Mouse (Mus musculus) neural tube, embryonic 13.5 days (tissue): ENCODE measurements at regions not wholly inside any gene's neighbourhood (a gene's known extent, or its start where the extent isn't known, plus 50 kb on each side); places are given as distances from the start of the nearest gene placed in this dataset.
"Not testable (repeated sequence)": the region's sequence is repeated elsewhere in the genome, so short reads cannot be mapped to it uniquely, and the experiment has no call there.

Experiments
- ATAC-seq: fragments of 200-750 bp; cut with Nextera tagmentation; 2 replicates; pipeline ENCODE4 v1.8.0; 2017; ENCODE audit warnings: low read depth, mild to moderate bottlenecking, moderate TSS enrichment, moderate library complexity
- H3K27ac ChIP-seq: fragments of 300-500 bp; sonication (generic); replicated peaks from 2 replicates; pipeline ENCODE4 v1.5.1; 2015; ENCODE audit warnings: moderate library complexity, mild to moderate bottlenecking, inconsistent platforms
- H3K27me3 ChIP-seq: fragments of 300-500 bp; sonication (generic); 2 replicates; pipeline ENCODE4 v1.6.1; 2015; ENCODE audit warnings: mild to moderate bottlenecking, inconsistent platforms
- H3K36me3 ChIP-seq: fragments of 300-500 bp; sonication (generic); 2 replicates; pipeline ENCODE4 v1.6.1; 2015; ENCODE audit warnings: mild to moderate bottlenecking, inconsistent platforms
- H3K4me1 ChIP-seq: fragments of 300-500 bp; sonication (generic); replicated peaks from 2 replicates; pipeline ENCODE4 v1.6.1; 2015; ENCODE audit warnings: inconsistent platforms
- H3K4me2 ChIP-seq: fragments of 300-500 bp; sonication (generic); 2 replicates; pipeline ENCODE4 v1.6.1; 2015; ENCODE audit warnings: inconsistent platforms, mild to moderate bottlenecking, moderate library complexity
- H3K4me3 ChIP-seq: fragments of 300-500 bp; sonication (generic); 2 replicates; pipeline ENCODE4 v1.5.1; 2015; ENCODE audit warnings: mild to moderate bottlenecking, inconsistent platforms
- H3K9ac ChIP-seq: fragments of 300-500 bp; sonication (generic); 2 replicates; pipeline ENCODE4 v1.6.1; 2015; ENCODE audit warnings: moderate library complexity, mild to moderate bottlenecking, inconsistent platforms
- H3K9me3 ChIP-seq: fragments of 300-500 bp; sonication (generic); 2 replicates; pipeline ENCODE4 v1.6.1; 2016; ENCODE audit warnings: inconsistent platforms
- WGBS: fragments of 180-500 bp; shearing (Covaris S2); methylation state at CpG from one replicate; pipeline ENCODE4 v1.1.7; 2015; 5-methylcytosine and 5-hydroxymethylcytosine counted together

DNA sequence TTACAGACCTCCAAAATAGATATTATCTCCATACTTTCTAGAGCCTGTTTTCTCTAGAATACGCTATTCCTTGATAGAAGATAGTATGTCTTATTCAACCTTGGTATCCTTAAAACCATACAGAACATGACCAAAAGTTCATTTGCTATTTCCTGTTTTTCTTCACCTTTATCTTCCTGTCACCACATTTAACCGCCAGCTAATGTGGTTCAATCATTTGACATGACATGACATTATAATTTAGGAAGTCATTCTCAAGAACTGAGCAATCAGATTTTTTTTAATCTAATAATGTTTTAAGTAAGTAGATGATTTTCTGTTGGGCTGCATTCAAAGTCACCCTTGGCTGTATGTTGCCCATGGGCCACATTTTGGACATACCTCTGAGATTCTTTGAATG lies 213.3 kb downstream of the Dad1 start:
- no peaks in the 10 kb centered on the region for H3K9me3 ChIP-seq
- H3K4me3 ChIP-seq = no peak overlapping the region
- no peak overlapping the region for H3K4me2 ChIP-seq
- no peaks in the 10 kb centered on the region for H3K27me3 ChIP-seq
- no peak overlapping the region for H3K9ac ChIP-seq
- no peak for ATAC-seq
- H3K36me3 ChIP-seq = no peaks in the 10 kb centered on the region
- H3K4me1 ChIP-seq = no peaks in the 10 kb centered on the region
- 85% methylated on average over 2 of the region's 2 CpGs for WGBS
- no peak overlapping the region for H3K27ac ChIP-seq

- no peak for ATAC-seq
- Histone ChIP-seq H3K9me3 (no peaks in the 10 kb centered on the region), H3K27ac (no peak overlapping the region), H3K36me3 (no peaks in the 10 kb centered on the region), H3K4me1 (no peaks in the 10 kb centered on the region), H3K4me2 (no peak overlapping the region), H3K9ac (no peak overlapping the region), H3K4me3 (no peak overlapping the region), H3K27me3 (no peaks in the 10 kb centered on the region)
- WGBS = 83% methylated on average over 2 of the region's 2 CpGs
Observed at GRCm38 (mm10) chr14:54034516-54034915, 219.4 kb downstream of the Dad1 start.

DNA sequence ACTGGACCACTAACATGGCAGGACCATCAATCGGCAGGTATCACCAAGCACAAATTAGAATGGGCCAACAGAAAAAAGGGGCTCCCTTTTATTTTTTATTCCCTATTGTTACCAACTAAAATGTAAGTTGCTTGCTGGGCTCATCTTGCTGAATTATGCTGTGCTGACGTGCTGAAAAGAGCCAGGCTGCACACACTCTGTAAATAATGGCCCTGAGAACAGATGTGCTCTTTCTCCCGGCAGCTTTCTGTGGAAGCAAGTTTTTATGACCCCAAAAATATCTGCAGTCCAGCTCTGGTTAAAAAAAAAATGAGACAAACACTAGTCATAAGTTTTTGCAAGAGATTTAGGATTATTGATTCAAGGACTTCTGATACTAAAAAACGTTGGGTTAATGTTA lies 230.4 kb downstream of the Dad1 start:
- H3K4me3 ChIP-seq = no peak overlapping the region
- H3K27ac ChIP-seq = no peak overlapping the region
- H3K4me1 ChIP-seq = no peaks in the 10 kb centered on the region
- H3K27me3 ChIP-seq = no peaks in the 10 kb centered on the region
- ATAC-seq = no peak
- 43% methylated on average over 4 of the region's 4 CpGs for WGBS
- H3K36me3 ChIP-seq = no peaks in the 10 kb centered on the region
- H3K4me2 ChIP-seq = no peak overlapping the region
- H3K9me3 ChIP-seq = no peaks in the 10 kb centered on the region
- no peak overlapping the region for H3K9ac ChIP-seq

DNA sequence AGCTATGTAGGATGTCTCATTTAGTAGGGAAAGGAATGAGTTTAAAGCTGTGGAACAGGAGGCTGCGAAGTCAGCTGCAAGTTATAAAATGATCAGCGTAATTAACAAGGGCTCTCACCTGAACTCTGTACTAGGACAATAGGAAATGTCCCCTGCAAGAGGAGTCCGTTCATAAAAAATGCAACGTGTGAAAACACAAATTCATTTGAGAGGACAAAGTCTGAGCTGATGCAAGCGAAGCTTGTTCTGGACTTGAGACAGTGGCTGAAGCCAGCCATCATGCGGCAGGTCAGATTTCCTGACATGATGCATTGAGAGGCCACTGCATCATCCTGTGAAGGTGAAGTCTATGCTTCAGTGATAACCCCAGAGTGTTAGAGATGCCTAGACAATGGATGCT lies 232.5 kb downstream of the Dad1 start:
- Histone ChIP-seq H3K27me3 (no peaks in the 10 kb centered on the region), H3K9me3 (no peaks in the 10 kb centered on the region), H3K9ac (no peak overlapping the region), H3K4me1 (no peaks in the 10 kb centered on the region), H3K4me3 (no peak overlapping the region), H3K27ac (no peak overlapping the region), H3K36me3 (no peaks in the 10 kb centered on the region), H3K4me2 (no peak overlapping the region)
- 85% methylated on average over 6 of the region's 6 CpGs for WGBS
- ATAC-seq = no peak

DNA sequence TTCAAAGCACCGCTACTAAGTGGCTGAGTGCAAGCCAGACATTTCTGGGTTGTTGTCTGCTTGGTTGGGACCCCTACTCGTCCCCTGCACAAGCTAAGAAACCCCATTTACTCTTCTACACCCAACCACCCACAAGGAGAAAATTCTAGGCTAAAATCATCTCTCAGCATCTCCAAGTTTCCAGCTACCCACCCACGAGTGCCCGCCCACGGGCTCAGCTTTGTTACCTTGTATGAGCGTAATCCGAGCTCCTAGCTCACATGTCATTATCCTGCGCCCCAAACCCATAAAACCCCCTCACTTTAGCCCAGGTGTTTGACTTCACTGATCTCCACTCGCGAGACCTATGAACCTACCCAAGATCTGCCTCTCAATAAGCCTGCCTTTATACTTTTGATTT lies 239.3 kb downstream of the Dad1 start:
- Histone ChIP-seq H3K27ac (no peak overlapping the region), H3K9me3 (no peaks in the 10 kb centered on the region), H3K9ac (no peak overlapping the region), H3K4me1 (no peaks in the 10 kb centered on the region), H3K27me3 (no peaks in the 10 kb centered on the region), H3K4me2 (no peak overlapping the region), H3K36me3 (no peaks in the 10 kb centered on the region), H3K4me3 (no peak overlapping the region)
- 84% methylated on average over 10 of the region's 10 CpGs for WGBS
- ATAC-seq = no peak

DNA sequence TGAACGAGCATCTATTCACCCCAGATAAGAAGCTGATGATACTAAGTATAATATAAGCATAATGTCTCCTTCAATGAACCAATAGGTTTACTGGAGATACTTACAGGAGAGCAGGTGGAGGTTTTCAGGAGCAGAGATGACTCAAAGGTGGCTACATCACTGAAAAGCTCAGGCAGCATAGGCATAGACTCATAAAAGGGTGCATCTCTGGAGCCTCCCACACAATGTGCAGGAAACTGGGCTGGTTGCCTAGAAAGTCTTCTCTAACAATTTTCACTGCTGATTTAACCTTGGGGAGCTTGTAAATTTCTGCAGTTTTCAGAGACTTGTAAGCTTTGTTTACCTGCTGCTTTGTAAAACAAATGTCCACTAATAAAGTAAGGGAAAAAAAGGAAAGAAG lies 251.8 kb downstream of the Dad1 start:
- H3K27ac ChIP-seq = no peak overlapping the region
- WGBS = 97% methylated on average over 1 of the region's 1 CpGs
- no peak overlapping the region for H3K9ac ChIP-seq

DNA sequence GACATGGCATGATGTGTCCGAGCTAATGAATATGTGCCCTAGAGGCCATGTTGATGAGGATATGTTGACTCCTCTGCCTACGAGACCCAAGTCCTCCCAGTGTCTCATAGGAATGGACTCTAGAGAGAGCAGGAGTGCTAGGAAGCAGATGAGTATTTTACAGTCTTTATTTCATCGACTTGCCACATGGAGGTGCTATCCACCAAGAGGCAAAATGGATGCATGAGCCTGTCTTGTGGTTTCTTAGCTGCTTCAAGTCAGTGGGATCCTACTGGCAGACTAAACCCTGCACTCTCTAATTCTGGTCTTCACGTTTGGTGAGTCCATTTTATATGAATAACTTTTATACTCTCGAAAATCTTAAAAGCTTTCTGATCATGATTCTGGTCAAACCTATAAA lies 253.4 kb downstream of the Dad1 start:
- no peak for ATAC-seq
- WGBS = 79% methylated on average over 5 of the region's 5 CpGs
- Histone ChIP-seq H3K9ac (no peak overlapping the region), H3K4me2 (no peak overlapping the region), H3K27ac (no peak overlapping the region), H3K27me3 (no peaks in the 10 kb centered on the region), H3K4me1 (no peaks in the 10 kb centered on the region), H3K36me3 (no peaks in the 10 kb centered on the region), H3K4me3 (no peak overlapping the region), H3K9me3 (no peaks in the 10 kb centered on the region)

More for the DNA sequence above, 251.8 kb downstream of the Dad1 start:
- H3K27me3 ChIP-seq = no peaks in the 10 kb centered on the region
- H3K9me3 ChIP-seq = no peaks in the 10 kb centered on the region
- H3K4me1 ChIP-seq = no peaks in the 10 kb centered on the region
- no peak overlapping the region for H3K4me3 ChIP-seq
- no peak for ATAC-seq
- no peaks in the 10 kb centered on the region for H3K36me3 ChIP-seq
- no peak overlapping the region for H3K4me2 ChIP-seq

GRCm38 (mm10) chr14:53993427-53993826 lies 260.5 kb downstream of the Dad1 start:
- Histone ChIP-seq H3K4me2 (no peak overlapping the region), H3K9me3 (no peaks in the 10 kb centered on the region), H3K27me3 (no peaks in the 10 kb centered on the region), H3K9ac (0 out of 2 replicates have a peak overlapping the region, but pooled peaks have one; percentile 8), H3K4me1 (peaks cover 10% of the 10 kb centered on the region), H3K4me3 (no peak overlapping the region), H3K27ac (no peak overlapping the region), H3K36me3 (no peaks in the 10 kb centered on the region)
- WGBS = 76% methylated on average over 2 of the region's 2 CpGs
- ATAC-seq = no peak

DNA sequence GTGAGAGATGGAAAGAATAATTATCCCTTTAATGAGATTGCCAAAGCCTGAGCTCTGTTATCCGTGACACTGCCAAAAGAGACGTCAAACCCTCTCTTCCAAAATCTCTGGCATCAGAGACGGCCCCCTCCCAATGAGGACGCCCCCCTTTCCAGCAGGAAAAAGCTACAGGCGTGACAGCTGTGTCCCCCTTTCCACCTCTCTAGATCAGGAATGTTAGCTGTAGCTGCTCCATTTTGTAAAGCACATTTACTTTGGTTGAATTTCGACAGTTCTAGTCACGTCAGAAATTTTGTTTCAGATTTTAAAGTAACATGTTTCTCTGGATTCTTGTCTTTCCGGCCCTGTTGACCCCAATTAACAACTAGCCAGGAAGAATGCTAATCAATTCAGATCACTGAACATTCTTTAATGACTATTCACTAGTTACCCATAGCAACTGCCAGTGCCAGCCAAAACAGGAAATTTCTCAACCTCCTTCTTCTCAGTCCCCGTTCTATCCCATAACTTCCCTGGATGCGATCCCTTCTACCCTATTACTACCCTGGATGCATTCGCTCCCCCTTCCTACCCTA lies 261.1 kb downstream of the Dad1 start:
- Histone ChIP-seq H3K27ac (no peak overlapping the region), H3K36me3 (no peaks in the 10 kb centered on the region), H3K4me3 (no peak overlapping the region), H3K4me2 (no peak overlapping the region), H3K27me3 (no peaks in the 10 kb centered on the region), H3K9me3 (no peaks in the 10 kb centered on the region), H3K9ac (0 out of 2 replicates have a peak overlapping the region, but pooled peaks have one; percentile 8), H3K4me1 (peaks cover 10% of the 10 kb centered on the region)
- 0 out of 2 replicates have a peak, but pooled peaks have one; percentile 53 for ATAC-seq
- 55% methylated on average over 11 of the region's 11 CpGs for WGBS

DNA sequence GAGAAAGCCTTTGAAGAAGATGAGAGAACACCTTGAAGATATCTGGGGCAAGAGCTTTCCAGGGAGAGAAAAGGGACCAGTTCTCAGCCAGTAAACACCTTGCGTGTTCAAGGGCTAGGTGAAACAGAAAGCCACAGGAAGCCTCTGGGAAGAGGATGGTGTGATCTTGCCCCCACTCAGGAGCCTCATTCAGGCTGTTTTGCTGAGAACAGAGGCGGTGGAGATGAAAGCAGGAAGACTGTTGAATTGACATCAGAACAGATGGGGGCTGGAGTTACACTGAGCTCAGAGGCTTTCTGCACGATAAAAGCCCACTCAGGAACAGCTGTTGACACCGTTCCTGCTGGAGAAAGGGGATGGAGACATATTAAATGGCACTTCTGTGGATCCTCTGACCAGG lies 262.5 kb downstream of the Dad1 start:
- no peaks in the 10 kb centered on the region for H3K27me3 ChIP-seq

GRCm38 (mm10) chr14:53980771-53981170 lies 273.1 kb downstream of the Dad1 start:
- Histone ChIP-seq H3K4me3 (no peak overlapping the region), H3K36me3 (no peaks in the 10 kb centered on the region), H3K4me2 (no peak overlapping the region), H3K9ac (no peak overlapping the region), H3K27me3 (no peaks in the 10 kb centered on the region), H3K27ac (no peak overlapping the region), H3K9me3 (no peaks in the 10 kb centered on the region), H3K4me1 (no peaks in the 10 kb centered on the region)
- ATAC-seq = no peak
- WGBS = 73% methylated on average over 5 of the region's 5 CpGs

More for the DNA sequence above, 262.5 kb downstream of the Dad1 start:
- Histone ChIP-seq H3K9me3 (no peaks in the 10 kb centered on the region), H3K9ac (no peak overlapping the region), H3K27ac (no peak overlapping the region), H3K4me2 (no peak overlapping the region), H3K36me3 (no peaks in the 10 kb centered on the region), H3K4me1 (peaks cover 10% of the 10 kb centered on the region), H3K4me3 (no peak overlapping the region)
- WGBS = 41% methylated on average over 4 of the region's 4 CpGs
- no peak for ATAC-seq

DNA sequence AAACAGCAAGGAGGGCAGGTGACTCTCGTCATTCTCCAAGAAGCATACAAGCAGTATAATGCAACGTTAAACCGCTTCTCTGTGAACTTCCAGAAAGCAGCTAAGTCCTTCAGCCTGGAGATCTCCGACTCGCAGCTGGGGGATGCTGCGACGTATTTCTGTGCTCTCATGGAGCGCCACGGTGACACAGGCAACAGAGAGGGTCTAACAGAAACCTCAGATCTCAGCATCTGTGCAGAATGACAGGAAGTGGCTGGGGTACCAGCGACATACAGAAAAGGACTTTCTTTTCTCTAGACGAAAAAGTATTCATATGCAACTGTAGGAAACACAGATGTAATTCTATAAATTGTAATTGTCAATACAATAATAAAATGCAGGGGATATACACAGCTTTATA lies 292.5 kb downstream of the Dad1 start:
- H3K9me3 ChIP-seq, H3K9ac ChIP-seq, ATAC-seq, H3K4me1 ChIP-seq, H3K27me3 ChIP-seq, H3K4me2 ChIP-seq, H3K36me3 ChIP-seq, H3K4me3 ChIP-seq, H3K27ac ChIP-seq: not testable (repeated sequence)
- 89% methylated on average over 10 of the region's 11 CpGs for WGBS

DNA sequence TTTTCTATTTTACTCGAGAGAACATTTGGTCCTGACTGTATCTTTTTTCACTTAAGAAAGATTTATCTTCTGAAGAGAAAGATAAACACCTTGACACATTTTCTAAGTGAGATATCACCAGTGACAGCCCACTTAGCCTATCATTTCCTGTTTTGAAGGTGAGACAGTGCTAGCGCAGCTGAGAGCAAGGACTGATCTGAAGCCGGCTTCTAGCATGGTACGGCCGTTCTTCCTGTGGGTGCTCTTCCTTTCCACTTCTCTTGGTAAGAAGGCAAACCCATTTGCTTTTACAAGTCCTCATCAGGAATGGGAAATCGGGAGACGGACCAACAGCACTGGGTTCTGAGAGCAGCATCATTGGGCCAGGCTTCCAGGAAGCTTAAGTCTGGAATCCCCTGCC lies 293.1 kb downstream of the Dad1 start:
- Histone ChIP-seq H3K4me2 (no peak overlapping the region), H3K27ac (no peak overlapping the region), H3K4me3 (no peak overlapping the region), H3K36me3 (no peaks in the 10 kb centered on the region), H3K27me3 (no peaks in the 10 kb centered on the region), H3K9me3 (no peaks in the 10 kb centered on the region), H3K4me1 (no peaks in the 10 kb centered on the region), H3K9ac (no peak overlapping the region)
- ATAC-seq = no peak
- 81% methylated on average over 7 of the region's 7 CpGs for WGBS
